8 mouse cellular contexts compared by ENCODE assay signal in genomic region chr14:106439282-106439681, GRCm38 (mm10).
DNase-seq lines count a peak whose midpoint lies in the region; ATAC-seq and TF ChIP-seq lines count a peak whose summit lies in the region.

No protein-coding gene starts in this region.

- H3K4me3 ChIP-seq in kidney, embryonic 16.5 days (ENCODE audit: low read length): no peak overlapping the region
- no peak overlapping the region for H3K4me3 ChIP-seq in bone marrow macrophage, adult 2 months (ENCODE audit: insufficient read depth, low read length)
- no peak overlapping the region for H3K4me3 ChIP-seq in forebrain, embryonic 10.5 days
- H3K4me3 ChIP-seq in testis, adult 2 months (ENCODE audit: control insufficient read depth, low read depth, low read length): no peak overlapping the region

- no peak overlapping the region for H3K4me2 ChIP-seq in kidney, embryonic 16.5 days (replicated peaks; ENCODE audit: low read depth, low read length)

- no peak for TF ChIP-seq POLR2A in bone marrow macrophage, adult 2 months (IDR thresholded peaks at IDR 0.05; ENCODE audit: borderline replicate concordance, low read depth, low read length)
- no peak for TF ChIP-seq POLR2A in testis, adult 2 months (IDR thresholded peaks at IDR 0.05; ENCODE audit: control insufficient read depth, low read depth, low read length)

- DNase-seq in kidney, adult 18-20 months: peak; percentile 29
- peak; percentile 39 for DNase-seq in forebrain, embryonic 10.5 days (ENCODE audit: extremely low spot score, low spot score)
- peak; percentile 48 to 78 for DNase-seq in layer of hippocampus, postnatal 14 days (ENCODE audit: low spot score in 2 of 2)

- no peaks in the 10 kb centered on the region for H3K4me1 ChIP-seq in kidney, embryonic 16.5 days (ENCODE audit: insufficient read depth, low read length)
- H3K4me1 ChIP-seq in bone marrow macrophage, adult 2 months (ENCODE audit: control insufficient read depth, insufficient read depth, low read length): no peaks in the 10 kb centered on the region
- no peaks in the 10 kb centered on the region for H3K4me1 ChIP-seq in forebrain, embryonic 10.5 days
- no peaks in the 10 kb centered on the region for H3K4me1 ChIP-seq in testis, adult 2 months (ENCODE audit: control insufficient read depth, insufficient read depth, low read length)

- no peaks in the 10 kb centered on the region for H3K9me3 ChIP-seq in kidney, embryonic 16.5 days (ENCODE audit: low read length)
- no peaks in the 10 kb centered on the region for H3K9me3 ChIP-seq in forebrain, embryonic 10.5 days

- H3K9ac ChIP-seq in kidney, embryonic 16.5 days (replicated peaks; ENCODE audit: low read length): no peak overlapping the region

- no peaks in the 10 kb centered on the region for H3K36me3 ChIP-seq in kidney, embryonic 16.5 days (ENCODE audit: insufficient read depth, low read length)
- H3K36me3 ChIP-seq in forebrain, embryonic 10.5 days (replicated peaks): no peaks in the 10 kb centered on the region
- no peaks in the 10 kb centered on the region for H3K36me3 ChIP-seq in testis, adult 2 months (ENCODE audit: control insufficient read depth, insufficient read depth, low read length)

- 14% methylated on average over 5 of the region's 5 CpGs for WGBS in kidney, embryonic 16.5 days
- 28% methylated on average over 5 of the region's 5 CpGs for WGBS in forebrain, embryonic 10.5 days

- TF ChIP-seq CTCF in bone marrow macrophage, adult 2 months (IDR thresholded peaks at IDR 0.05; ENCODE audit: low read depth, low read length): 0 out of 2 replicates have a peak, but pooled peaks have one; percentile 57
- TF ChIP-seq CTCF in testis, adult 2 months (IDR thresholded peaks at IDR 0.05; ENCODE audit: control insufficient read depth, insufficient read depth, insufficient replicate concordance, low read depth, low read length): peak; percentile 28; the same call in 1 of the 2 replicates

- H3K27ac ChIP-seq in kidney, embryonic 16.5 days (ENCODE audit: low read length): no peak overlapping the region
- H3K27ac ChIP-seq in bone marrow macrophage, adult 2 months (ENCODE audit: insufficient read depth, low read depth, low read length): no peak overlapping the region
- no peak overlapping the region for H3K27ac ChIP-seq in forebrain, embryonic 10.5 days
- no peak overlapping the region for H3K27ac ChIP-seq in testis, adult 2 months (ENCODE audit: control insufficient read depth, insufficient read depth, low read depth, low read length)

- no peaks in the 10 kb centered on the region for H3K27me3 ChIP-seq in kidney, embryonic 16.5 days (ENCODE audit: insufficient read depth, low read length)
- H3K27me3 ChIP-seq in forebrain, embryonic 10.5 days (ENCODE audit: poor library complexity, severe bottlenecking): no peaks in the 10 kb centered on the region
- H3K27me3 ChIP-seq in testis, adult 2 months (ENCODE audit: control insufficient read depth, insufficient read depth, low read length): no peaks in the 10 kb centered on the region

- ATAC-seq in kidney, embryonic 16.5 days (ENCODE audit: low FRiP score, low TSS enrichment): no peak
- ATAC-seq in hematopoietic stem cell, adult 5-6 weeks (replicated peaks in 1 of 2; ENCODE audit: insufficient read depth in 1 of 2, low FRiP score in 2 of 2, low TSS enrichment in 1 of 2, low read depth in 1 of 2, poor library complexity in 2 of 2, severe bottlenecking in 2 of 2): peak; percentile 86 to 87
- peak; percentile 96 for ATAC-seq in megakaryocyte-erythroid progenitor cell, adult 5-6 weeks (replicated peaks; ENCODE audit: low FRiP score, low TSS enrichment, poor library complexity, severe bottlenecking)
